Mouse (Mus musculus): ENCODE results near the gene Gm27029. TPM values are rescaled to one million over a fixed set of nuclear protein-coding genes. Genes with fewer than 3 reads are reported as not detected.
"Not testable (repeated sequence)": the region's sequence is repeated elsewhere in the genome, so short reads cannot be mapped to it uniquely, and the experiment has no call there.

Gene Gm27029
- total RNA-seq, 2 experiments from 2014 or later: 2.7 to 4.7 TPM

- DNase-seq (ENCODE audit: low spot score in 2 of 2): no peak
Measured at GRCm38 (mm10) chr11:101457631-101458030, 33.0 kb upstream of the Gm27029 start.

DNA sequence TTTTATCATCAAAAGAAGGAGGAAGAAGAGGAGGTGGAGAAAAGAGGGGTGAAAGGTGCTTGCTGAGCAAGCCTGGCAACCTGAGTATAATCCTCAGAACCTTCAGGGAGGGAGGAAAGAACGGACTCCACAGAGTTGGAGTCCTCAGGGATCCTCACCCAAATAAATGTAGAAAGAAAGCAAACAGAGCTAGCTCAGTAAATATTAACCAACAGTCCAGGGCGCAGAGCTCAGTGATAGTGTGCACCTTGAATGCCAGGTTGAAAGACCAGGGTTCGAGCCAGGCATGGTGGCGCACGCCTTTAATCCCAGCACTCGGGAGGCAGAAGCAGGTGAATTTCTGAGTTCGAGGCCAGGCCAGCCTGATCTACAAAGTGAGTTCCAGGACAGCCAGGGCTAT lies 31.0 kb upstream of the Gm27029 start:
- DNase-seq (ENCODE audit: low spot score in 2 of 2): no peak

- no peak for DNase-seq (ENCODE audit: low spot score in 2 of 2)
Measured at GRCm38 (mm10) chr11:101454702-101455101, 30.1 kb upstream of the Gm27029 start.

- no peak for DNase-seq (ENCODE audit: low spot score in 2 of 2)
Measured at GRCm38 (mm10) chr11:101452093-101452774, 27.6 kb upstream of the Gm27029 start.

- no peak for DNase-seq (ENCODE audit: low spot score in 2 of 2)
Measured at GRCm38 (mm10) chr11:101451536-101451935, 26.9 kb upstream of the Gm27029 start.

DNA sequence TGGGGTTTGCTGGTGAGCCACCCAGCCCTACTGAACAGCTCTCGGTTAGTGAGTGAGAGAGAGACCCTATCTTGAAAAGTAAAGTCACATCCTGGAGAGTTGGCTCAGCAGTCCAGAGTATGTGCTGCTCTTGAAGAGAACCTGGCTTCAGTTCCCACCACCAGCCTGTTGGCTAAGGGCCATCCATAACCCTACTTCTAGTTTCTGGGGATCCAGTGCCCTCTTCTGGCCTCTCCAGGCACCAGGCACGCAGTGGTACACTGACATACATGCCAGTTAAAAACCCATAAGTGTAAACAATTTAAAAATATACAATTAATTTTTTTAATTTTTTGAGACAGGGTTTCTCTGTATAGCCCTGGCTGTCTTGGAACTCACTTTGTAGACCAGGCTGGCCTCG lies 25.8 kb upstream of the Gm27029 start:
- no peak for DNase-seq (ENCODE audit: low spot score in 2 of 2)

GRCm38 (mm10) chr11:101449596-101449995 lies 25.0 kb upstream of the Gm27029 start:
- not testable (repeated sequence) for DNase-seq (ENCODE audit: low spot score in 2 of 2)

GRCm38 (mm10) chr11:101448899-101449298 lies 24.3 kb upstream of the Gm27029 start:
- no peak for DNase-seq (ENCODE audit: low spot score in 2 of 2)

GRCm38 (mm10) chr11:101448274-101448746 lies 23.7 kb upstream of the Gm27029 start, which contains the start of gene Ifi35:
Gene Ifi35 (plus strand): TSS chr11:101448407.
- peak; percentile 68 to 69 for DNase-seq (ENCODE audit: low spot score in 2 of 2)

DNA sequence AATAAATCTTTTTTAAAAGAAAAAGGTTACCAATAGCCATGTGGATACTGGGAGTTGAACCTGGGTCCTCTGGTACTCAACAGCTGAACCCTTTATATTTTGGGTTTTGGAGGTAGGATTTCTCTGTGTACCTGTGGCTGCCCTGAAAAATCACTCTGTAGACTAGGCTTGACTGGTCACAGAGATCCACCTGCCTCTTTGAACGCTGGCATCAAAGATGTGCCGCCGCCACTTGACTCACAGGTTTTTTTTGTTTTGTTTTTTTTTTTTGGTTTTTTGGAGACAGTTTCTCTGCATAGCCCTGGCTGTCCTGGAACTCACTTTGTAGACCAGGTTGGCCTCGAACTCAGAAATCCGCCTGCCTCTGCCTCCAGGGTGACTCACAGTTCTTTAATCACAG lies 23.2 kb upstream of the Gm27029 start:
- no peak for DNase-seq (ENCODE audit: low spot score in 2 of 2)

- DNase-seq (ENCODE audit: low spot score in 2 of 2): not testable (repeated sequence)
Measured at GRCm38 (mm10) chr11:101446860-101447259, 22.3 kb upstream of the Gm27029 start.

- DNase-seq (ENCODE audit: low spot score in 2 of 2): no peak
Measured at GRCm38 (mm10) chr11:101446319-101446718, 21.7 kb upstream of the Gm27029 start.

- DNase-seq (ENCODE audit: low spot score in 2 of 2): no peak
Measured at GRCm38 (mm10) chr11:101442760-101443159, 18.2 kb upstream of the Gm27029 start.

DNA sequence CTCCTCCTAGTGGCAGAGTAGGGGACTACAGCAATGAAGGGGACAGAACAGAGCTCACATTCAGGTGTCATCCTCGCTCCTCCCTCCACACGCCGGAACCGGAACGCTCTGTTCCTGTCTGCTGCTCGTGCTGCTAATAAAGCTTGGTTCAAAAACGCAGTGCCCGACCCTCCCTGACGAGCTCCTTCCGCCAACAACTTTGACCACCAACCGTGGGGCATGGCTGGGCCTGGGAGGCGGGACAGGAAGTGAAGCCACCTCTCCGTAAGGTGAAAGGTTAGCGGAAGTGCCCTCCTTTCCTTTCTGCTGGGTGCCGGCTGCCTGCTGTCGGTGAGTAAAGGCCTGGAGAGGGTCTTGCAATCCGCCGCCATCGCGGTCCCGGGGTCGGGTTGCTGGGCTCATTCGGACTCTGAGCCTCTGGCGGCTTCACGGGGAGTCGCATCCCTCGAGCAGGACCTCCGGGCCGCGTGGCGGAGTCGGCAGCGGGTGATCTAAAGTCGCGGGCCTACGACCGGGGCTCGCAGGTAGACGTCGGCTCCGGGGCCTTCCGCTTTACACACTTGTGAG lies 17.6 kb upstream of the Gm27029 start, which contains the start of gene Rpl27:
Rpl27 (plus strand) TSS at position 172 of the 567 bp plus-strand sequence.
- DNase-seq (ENCODE audit: low spot score in 2 of 2): peak; percentile 83 to 87

GRCm38 (mm10) chr11:101441450-101442126 lies 17.0 kb upstream of the Gm27029 start:
- not testable (repeated sequence) for DNase-seq (ENCODE audit: low spot score in 2 of 2)

DNA sequence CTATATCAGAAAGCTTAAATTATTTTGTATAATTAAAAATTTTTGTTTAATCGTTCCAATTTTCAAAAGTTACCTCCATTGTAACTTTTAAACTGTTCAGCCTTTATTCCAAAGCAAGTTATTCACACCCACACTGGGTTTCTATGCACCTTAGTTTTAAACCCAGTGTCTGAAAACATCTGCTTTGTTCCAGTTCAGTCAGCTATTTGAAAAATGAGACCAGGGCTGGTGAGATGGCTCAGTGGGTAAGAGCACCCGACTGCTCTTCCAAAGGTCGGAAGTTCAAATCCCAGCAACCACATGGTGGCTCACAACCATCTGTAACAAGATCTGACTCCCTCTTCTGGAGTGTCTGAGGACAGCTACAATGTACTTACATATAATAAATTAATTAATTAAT lies 13.4 kb upstream of the Gm27029 start:
- not testable (repeated sequence) for DNase-seq (ENCODE audit: low spot score in 2 of 2)

GRCm38 (mm10) chr11:101436916-101437315 lies 12.3 kb upstream of the Gm27029 start:
- no peak for DNase-seq (ENCODE audit: low spot score in 2 of 2)

GRCm38 (mm10) chr11:101435831-101436230 lies 11.2 kb upstream of the Gm27029 start:
- no peak for DNase-seq (ENCODE audit: low spot score in 2 of 2)

GRCm38 (mm10) chr11:101433396-101433795 lies 8.8 kb upstream of the Gm27029 start:
- peak in 1 of 2 experiments; percentile 32 for DNase-seq (ENCODE audit: low spot score in 2 of 2)

DNA sequence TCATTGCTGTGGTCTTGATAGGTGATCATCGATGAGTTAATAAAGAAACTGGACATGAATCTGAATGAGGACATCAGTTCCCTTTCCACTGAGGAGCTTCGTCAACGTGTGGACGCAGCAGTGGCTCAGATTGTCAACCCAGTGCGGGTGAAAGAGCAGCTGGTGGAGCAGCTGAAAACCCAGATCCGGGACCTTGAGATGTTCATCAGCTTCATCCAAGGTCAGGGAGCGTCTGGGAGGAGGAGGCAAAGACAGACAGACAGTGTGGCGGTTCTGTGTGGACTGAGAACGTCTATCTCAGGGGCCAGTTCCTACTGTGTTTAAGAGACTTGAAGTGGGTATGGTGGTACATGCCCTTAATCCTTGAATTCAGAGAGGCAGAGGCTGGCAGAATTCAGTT lies 6.7 kb upstream of the Gm27029 start:
- DNase-seq (ENCODE audit: low spot score in 2 of 2): no peak

DNA sequence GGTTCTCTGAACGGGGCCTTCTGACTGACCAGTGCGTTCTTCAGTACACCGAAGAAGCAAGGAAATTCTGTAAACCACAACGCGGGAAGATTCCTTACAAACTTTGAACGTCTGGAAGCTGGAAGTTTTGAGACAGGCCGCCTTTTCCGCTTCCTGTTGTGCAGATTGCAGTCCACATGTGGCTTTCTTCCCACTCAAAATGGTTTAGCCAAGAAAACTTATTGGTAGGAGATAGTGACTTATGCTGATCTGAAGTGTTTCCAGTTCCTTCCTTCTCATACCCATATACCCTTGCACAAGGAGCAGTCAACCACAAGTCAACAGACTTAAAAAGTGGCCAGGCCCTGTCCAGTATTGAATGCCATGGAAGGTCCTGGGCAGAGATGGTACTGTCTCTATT lies 1.6 kb upstream of the Gm27029 start:
- DNase-seq (ENCODE audit: low spot score in 2 of 2): no peak
